Mouse (Mus musculus) liver, postnatal 0 days (tissue): Measurements from ENCODE around the gene Tsc22d4. TPM values are rescaled to one million over a fixed set of nuclear protein-coding genes. Genes with fewer than 3 reads are reported as not detected.

Experiments used
- ATAC-seq: fragments of 200-750 bp; cut with Nextera tagmentation; 2 replicates; pipeline ENCODE4 v1.8.0; 2017; ENCODE audit warnings: mild to moderate bottlenecking, moderate library complexity
- DNase-seq: peaks from one replicate; pipeline ENCODE4 v3.0.0-alpha.2; 2016
- H3K27ac ChIP-seq: fragments of 300-500 bp; sonication (generic); 2 replicates; pipeline ENCODE4 v1.5.1; 2014; ENCODE audit warnings: antibody characterized with exemption, moderate library complexity, mild to moderate bottlenecking, low read depth
- H3K27me3 ChIP-seq: fragments of 300-500 bp; sonication (generic); 2 replicates; pipeline ENCODE4 v1.6.1; 2014; ENCODE audit warnings: low read length, control low read depth, mixed read lengths; ENCODE audit not compliant: insufficient read depth
- H3K36me3 ChIP-seq: fragments of 300-500 bp; sonication (generic); replicated peaks from 2 replicates; pipeline ENCODE4 v1.6.1; 2014; ENCODE audit warnings: mild to moderate bottlenecking, control low read depth, low read length, moderate library complexity, mixed read lengths; ENCODE audit not compliant: insufficient read depth
- H3K4me1 ChIP-seq: fragments of 300-500 bp; sonication (generic); 2 replicates; pipeline ENCODE4 v1.6.1; 2014; ENCODE audit warnings: antibody characterized with exemption, mild to moderate bottlenecking, control low read depth; ENCODE audit not compliant: insufficient read depth
- H3K4me2 ChIP-seq: fragments of 300-500 bp; sonication (generic); 2 replicates; pipeline ENCODE4 v1.6.1; 2014; ENCODE audit warnings: low read depth, mild to moderate bottlenecking, low read length, moderate library complexity, mixed read lengths
- H3K4me3 ChIP-seq: fragments of 300-500 bp; sonication (generic); 2 replicates; pipeline ENCODE4 v1.5.1; 2014; ENCODE audit warnings: low read depth, low read length
- H3K9ac ChIP-seq: fragments of 300-500 bp; sonication (generic); replicated peaks from 2 replicates; pipeline ENCODE4 v1.6.1; 2014; ENCODE audit warnings: mild to moderate bottlenecking, moderate library complexity
- H3K9me3 ChIP-seq: fragments of 300-500 bp; sonication (generic); 2 replicates; pipeline ENCODE4 v1.6.1; 2016; ENCODE audit warnings: mild to moderate bottlenecking, control low read depth, low read length, mixed read lengths
- CTCF ChIP-seq: sonication (generic); IDR thresholded peaks from 2 replicates; pipeline ENCODE4 v1.5.1; 2016; ENCODE audit warnings: antibody characterized with exemption, low read depth
- EP300 ChIP-seq: IDR thresholded peaks from 2 replicates; pipeline ENCODE4 v1.6.1; 2016; ENCODE audit warnings: antibody characterized with exemption, low read depth, mild to moderate bottlenecking
- WGBS: fragments of 180-500 bp; shearing (Covaris S2); extraction: QIAGEN DNeasy Blood & Tissue Kit; methylation state at CpG from one replicate; pipeline ENCODE4 v1.1.7; 2014; ENCODE audit not compliant: insufficient replicate concordance; 5-methylcytosine and 5-hydroxymethylcytosine counted together
- polyA plus RNA-seq: library from polyadenylated mRNA; unstranded; fragments of >200 nt; fragmentation: Nextera tagmentation; extraction: Ambion mirVana; gene quantifications from 2 replicates; pipeline ENCODE4 v1.2.1, GENCODE M21; 2015

Tsc22d4 gene
- polyA plus RNA-seq, 1 experiment from 2014 or later: 65.9 TPM

- Histone ChIP-seq H3K36me3 (peaks cover 45% of the 10 kb centered on the region), H3K27me3 (no peaks in the 10 kb centered on the region), H3K9ac (no peak overlapping the region), H3K4me2 (no peak overlapping the region), H3K4me1 (peaks cover 33% of the 10 kb centered on the region), H3K27ac (no peak overlapping the region), H3K9me3 (no peaks in the 10 kb centered on the region), H3K4me3 (no peak overlapping the region)
- TF ChIP-seq EP300: no peak
- no peak for TF ChIP-seq CTCF
- DNase-seq (no peak), ATAC-seq (no peak)
- 90% methylated on average over 7 of the region's 7 CpGs for WGBS
Observed at GRCm38 (mm10) chr5:137781661-137782060, 36.1 kb downstream of the Tsc22d4 start.

DNA sequence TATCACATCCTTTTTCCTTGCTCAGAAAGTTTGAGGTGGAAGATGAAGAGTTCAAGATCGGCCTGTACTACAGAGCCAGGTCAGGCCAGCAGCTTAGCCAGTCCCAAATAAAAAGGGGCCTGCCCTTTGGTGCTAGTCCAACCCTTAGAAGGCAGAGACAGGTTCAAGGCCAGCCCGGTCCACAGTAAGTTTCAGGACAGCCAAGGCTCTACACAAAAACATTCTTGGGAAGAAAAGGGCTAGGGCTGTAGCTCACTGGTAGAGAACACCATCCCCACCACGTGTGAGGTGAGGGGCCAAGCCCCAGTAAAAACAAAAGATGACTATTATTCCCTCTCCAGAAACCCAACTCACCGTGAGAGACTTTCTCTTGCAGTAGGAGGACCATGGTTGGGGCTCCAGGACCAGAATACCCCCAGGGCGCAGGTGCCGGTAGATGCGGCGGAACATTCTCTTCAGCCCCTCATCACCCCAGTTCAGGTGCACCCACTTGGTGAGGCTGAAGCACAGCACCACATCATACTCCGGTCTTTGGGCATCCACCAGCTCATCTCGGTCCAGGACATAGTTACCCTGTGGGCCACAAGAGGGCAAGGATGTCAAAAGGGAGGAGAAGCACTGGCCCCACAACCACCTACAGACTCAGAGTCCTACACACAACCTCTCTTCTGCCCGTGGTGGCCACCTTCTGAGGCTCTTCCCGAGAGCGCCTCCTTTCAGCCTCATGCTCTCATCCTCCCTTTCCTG lies 37.4 kb downstream of the Tsc22d4 start:
- H3K9me3 ChIP-seq: no peaks in the 10 kb centered on the region
- peaks cover 45% of the 10 kb centered on the region for H3K36me3 ChIP-seq
- no peak overlapping the region for H3K27ac ChIP-seq
- ATAC-seq (no peak), DNase-seq (no peak)
- H3K4me1 ChIP-seq: peaks cover 34% of the 10 kb centered on the region
- WGBS: 80% methylated on average over 13 of the region's 13 CpGs
- TF ChIP-seq EP300 (no peak), CTCF (no peak)
- H3K27me3 ChIP-seq: no peaks in the 10 kb centered on the region
- peak overlapping the region; percentile 5; the same call in 1 of the 2 replicates for H3K4me3 ChIP-seq
- no peak overlapping the region for H3K9ac ChIP-seq
- peak overlapping the region; percentile 83; the same call in 1 of the 2 replicates for H3K4me2 ChIP-seq

GRCm38 (mm10) chr5:137783901-137784540 lies 38.5 kb downstream of the Tsc22d4 start:
- peaks cover 45% of the 10 kb centered on the region for H3K36me3 ChIP-seq
- peak overlapping the region; percentile 83 for H3K9ac ChIP-seq
- no peak for DNase-seq
- H3K9me3 ChIP-seq: no peaks in the 10 kb centered on the region
- H3K4me2 ChIP-seq: peak overlapping the region; percentile 83
- 0 out of 2 replicates have a peak overlapping the region, but pooled peaks have one; percentile 100 for H3K27ac ChIP-seq
- ATAC-seq: no peak
- H3K27me3 ChIP-seq: no peaks in the 10 kb centered on the region
- 58% methylated on average over 9 of the region's 9 CpGs for WGBS
- no peak for TF ChIP-seq CTCF
- TF ChIP-seq EP300: no peak
- H3K4me1 ChIP-seq: peaks cover 34% of the 10 kb centered on the region
- peak overlapping the region; percentile 73 for H3K4me3 ChIP-seq

- DNase-seq: peak; percentile 20
- Histone ChIP-seq H3K9ac (peak overlapping the region; percentile 83), H3K4me3 (peak overlapping the region; percentile 73), H3K4me2 (peak overlapping the region; percentile 83), H3K36me3 (peaks cover 45% of the 10 kb centered on the region), H3K27me3 (no peaks in the 10 kb centered on the region), H3K9me3 (no peaks in the 10 kb centered on the region), H3K27ac (peak overlapping the region; percentile 100; the same call in 1 of the 2 replicates), H3K4me1 (peaks cover 31% of the 10 kb centered on the region)
- ATAC-seq: no peak
- TF ChIP-seq CTCF (no peak), EP300 (no peak)
- WGBS: 67% methylated on average over 14 of the region's 14 CpGs
Observed at GRCm38 (mm10) chr5:137784546-137784945, 39.0 kb downstream of the Tsc22d4 start.

DNA sequence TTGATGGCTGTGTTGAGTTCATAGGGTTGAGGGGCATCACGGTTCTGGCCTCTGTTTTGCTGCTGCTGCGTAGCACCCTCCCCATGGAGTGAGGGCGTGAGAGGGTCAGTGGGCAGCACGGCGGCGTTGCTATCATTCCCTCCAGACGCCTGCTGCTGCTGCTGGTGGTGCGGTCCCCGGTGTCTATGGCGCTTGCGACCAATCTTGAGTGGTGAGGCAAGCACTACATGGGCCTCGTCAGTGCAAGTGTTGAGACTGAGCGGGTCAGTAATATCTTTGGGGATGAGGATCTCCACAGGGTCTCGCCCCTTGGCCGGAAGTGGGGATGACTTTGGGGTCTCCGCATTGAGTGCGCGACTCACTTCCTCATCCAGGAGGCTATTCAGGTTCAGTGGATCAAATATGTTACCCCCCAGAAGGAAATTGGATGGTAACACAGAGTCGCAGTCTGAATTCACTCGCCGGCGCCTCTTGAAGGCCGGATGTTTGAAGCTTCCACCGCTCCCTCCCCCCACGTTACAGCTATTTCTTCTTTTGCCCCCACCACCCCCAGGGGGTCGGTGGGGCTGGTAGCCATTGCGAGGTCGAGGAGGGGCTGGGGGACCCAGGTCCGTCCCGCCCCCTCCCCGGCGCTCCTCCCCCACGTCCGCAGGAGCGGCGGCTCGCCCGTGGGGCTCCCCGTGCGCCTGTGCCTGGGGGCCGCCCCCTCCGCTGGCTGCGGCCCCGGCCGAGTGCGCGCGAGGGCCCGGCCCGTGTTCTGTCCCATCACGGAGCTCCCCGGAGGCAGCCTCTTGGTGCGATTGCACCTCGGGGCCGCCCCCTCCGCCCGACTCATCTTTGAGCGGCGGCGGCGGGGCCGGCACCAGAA lies 39.9 kb downstream of the Tsc22d4 start:
- no peaks in the 10 kb centered on the region for H3K27me3 ChIP-seq
- DNase-seq (peak; percentile 47), ATAC-seq (peak; percentile 7; the same call in 1 of the 2 replicates)
- TF ChIP-seq EP300 (no peak), CTCF (no peak)
- peak overlapping the region; percentile 100 for H3K27ac ChIP-seq
- peaks cover 41% of the 10 kb centered on the region for H3K36me3 ChIP-seq
- WGBS: 2% methylated on average over 49 of the region's 62 CpGs
- H3K9me3 ChIP-seq: no peaks in the 10 kb centered on the region
- H3K4me3 ChIP-seq: peak overlapping the region; percentile 73
- H3K4me2 ChIP-seq: peak overlapping the region; percentile 83
- peak overlapping the region; percentile 83 for H3K9ac ChIP-seq
- peaks cover 24% of the 10 kb centered on the region for H3K4me1 ChIP-seq
